Mouse (Mus musculus) right cerebral cortex, adult 2 months (tissue): ENCODE results near the gene Gm28729.
"Not testable (repeated sequence)": the region's sequence is repeated elsewhere in the genome, so short reads cannot be mapped to it uniquely, and the experiment has no call there.

Experiments used
- DNase-seq, 2 experiments: peaks; one replicate each; pipeline ENCODE4 v3.0.0; 2021 to 2022; ENCODE audit warnings: low spot score in 2 of 2

Gene Gm28729

DNA sequence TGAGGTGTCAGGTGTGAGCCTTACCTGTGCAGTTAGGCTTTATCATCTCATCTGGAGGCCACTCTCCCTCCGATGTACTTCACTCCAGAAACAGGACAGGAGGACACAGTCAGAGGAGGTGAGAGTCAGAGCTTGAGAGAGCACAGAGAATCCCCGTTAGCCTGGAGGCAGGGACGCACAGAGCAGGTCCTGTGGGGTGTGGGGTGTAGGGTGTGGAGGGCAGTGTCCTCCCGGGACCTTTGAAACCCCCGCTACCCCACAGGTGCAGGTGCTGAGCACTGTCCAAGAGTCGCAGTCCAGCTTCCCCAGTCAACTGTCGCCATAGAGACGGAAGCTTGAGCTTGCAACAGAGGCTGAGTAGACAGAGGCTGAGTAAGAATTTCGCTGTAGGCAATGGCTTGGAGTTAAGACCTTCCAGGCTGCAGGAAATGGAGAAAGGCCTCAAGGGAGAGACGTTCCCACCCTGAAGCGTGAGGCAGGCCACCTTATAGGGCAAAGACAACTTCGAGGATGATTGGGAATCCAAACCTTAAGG lies at the start of gene Gm28729:
Gm28729 (minus strand) TSS at position 293 of the 535 bp plus-strand sequence.
- no peak for DNase-seq

DNA sequence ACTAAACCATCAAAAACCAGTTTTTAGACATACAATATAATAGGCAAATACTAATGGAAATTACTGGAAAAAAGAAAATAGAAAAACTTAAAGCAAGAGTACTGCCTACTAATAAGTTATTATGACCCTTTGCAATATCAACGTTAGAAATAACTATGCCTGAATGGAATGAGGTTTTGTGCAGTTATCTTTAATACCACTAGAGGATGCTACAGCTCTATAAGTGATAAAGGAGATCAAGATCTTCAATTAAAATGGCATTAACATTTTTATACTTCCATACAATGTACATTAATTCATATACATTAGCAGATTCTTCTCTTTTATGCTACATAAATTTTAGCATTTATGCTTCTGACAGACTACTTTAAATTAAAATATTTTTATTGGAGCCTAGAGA lies 48.2 kb upstream of the Gm28729 start:
- DNase-seq = no peak

DNA sequence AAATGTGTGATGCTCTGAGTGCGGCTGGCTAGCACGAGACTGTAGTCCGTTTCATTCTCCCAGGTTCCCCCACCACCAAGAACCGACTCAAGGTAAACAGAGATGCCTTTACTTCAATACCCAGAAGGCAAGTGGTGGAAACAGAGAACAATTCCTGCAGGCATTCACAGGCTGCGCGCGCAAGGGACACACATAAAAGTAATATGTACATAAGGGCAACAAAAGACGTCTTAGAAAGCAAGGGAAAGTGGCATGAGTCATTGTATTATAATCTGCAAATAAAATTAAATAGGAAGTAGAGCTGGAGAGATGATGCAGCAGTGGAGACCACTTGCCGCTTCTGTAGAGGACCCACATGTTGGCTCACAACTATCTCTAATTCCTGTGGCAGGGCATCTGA lies 47.7 kb upstream of the Gm28729 start:
- DNase-seq = no peak

DNA sequence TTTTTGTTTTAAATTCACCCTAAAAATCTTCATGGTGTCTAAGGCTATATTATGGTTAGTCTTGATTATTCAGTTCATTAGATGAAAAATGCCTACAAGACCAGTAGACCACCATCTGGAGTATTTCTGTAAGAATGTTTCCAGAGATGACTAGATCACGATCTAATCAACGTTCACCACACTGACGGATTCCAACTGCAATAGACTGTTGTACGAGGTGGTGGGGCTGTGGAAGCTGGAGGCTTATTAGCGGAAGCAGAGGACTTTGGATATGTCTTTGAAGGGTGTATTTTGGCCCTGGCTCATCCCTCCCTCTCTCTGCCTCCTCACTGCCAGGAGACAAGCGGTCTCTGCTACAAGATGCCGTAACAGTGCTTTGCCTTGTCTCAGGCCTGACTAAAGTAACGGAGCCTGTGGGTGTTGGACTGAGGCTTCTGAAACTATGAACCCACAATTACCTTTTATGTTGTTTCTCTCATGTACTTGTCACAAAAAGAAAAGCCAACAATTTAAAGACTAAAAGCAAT lies 41.5 kb upstream of the Gm28729 start:
- no peak for DNase-seq

GRCm38 (mm10) chr9:96563501-96563900 lies 38.4 kb upstream of the Gm28729 start:
- no peak for DNase-seq

DNA sequence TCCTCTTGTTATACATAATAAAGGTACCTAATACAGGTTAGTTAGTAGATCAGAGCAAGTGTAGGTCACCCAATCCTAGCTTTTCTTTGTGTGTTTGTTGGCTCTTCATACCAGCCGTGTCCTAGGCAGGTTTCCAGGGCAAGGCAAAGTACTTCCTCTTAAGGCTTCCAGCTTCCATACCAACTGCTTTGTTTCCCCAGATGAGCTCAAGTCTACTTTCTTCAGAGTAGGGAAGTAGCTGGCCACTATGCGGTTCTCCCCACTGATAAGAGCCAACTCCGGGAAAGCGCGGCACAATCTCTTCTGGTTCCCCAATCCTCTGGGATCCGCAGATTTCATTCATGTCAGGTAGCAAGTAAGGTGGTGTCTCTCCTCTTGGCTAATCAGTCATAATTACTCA lies 34.1 kb upstream of the Gm28729 start:
- no peak for DNase-seq

- DNase-seq = no peak
Measured at GRCm38 (mm10) chr9:96558594-96558993, 33.5 kb upstream of the Gm28729 start.

GRCm38 (mm10) chr9:96554095-96554494 lies 29.0 kb upstream of the Gm28729 start:
- DNase-seq = no peak

DNA sequence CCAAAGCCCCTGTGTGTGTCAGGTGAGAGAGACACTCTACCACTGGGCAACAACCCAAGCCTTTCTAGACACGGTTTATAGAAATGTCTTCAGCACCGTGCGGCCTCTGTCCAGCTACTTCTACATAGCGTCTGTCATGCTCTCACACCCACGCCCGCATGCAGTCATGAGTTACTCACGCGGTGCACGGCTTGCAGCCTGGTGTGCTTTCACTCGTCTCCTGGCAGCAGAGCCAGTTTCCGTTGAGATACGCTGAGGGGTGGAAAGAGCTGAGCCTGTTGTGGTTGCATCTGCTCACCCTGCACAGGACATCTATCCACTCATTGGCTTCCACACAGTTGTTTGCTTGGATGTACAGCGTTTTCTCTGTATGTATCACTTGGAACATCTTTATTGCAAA lies 20.3 kb upstream of the Gm28729 start:
- DNase-seq = peak in 1 of 2 experiments; percentile 36

GRCm38 (mm10) chr9:96543643-96544640 lies 18.9 kb upstream of the Gm28729 start:
- peak; percentile 35 to 38 for DNase-seq

DNA sequence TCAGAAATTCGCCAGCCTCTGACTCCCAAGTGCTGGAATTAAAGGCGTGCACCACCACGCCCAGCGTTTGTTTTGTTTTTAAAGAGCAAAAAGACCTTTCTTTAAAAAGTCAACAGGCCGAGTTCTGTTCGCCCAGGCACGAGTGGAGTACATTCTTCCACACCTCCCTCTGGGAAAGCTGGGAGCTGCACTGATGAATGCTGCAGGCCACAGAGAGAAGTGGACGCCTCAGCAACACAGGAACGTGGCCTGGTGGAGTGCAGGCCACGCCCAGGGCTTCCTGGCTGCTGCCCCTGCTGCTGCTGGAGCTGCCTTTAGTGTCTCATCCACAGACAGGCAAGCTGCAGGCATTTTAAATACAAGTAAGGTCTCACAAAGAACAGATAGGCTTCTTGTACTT lies 13.9 kb upstream of the Gm28729 start:
- DNase-seq = no peak

- DNase-seq = no peak
Measured at GRCm38 (mm10) chr9:96537615-96537919, 12.5 kb upstream of the Gm28729 start.

- peak in 1 of 2 experiments; percentile 21 for DNase-seq
Measured at GRCm38 (mm10) chr9:96536895-96537614, 12.0 kb upstream of the Gm28729 start.

- DNase-seq = not testable (repeated sequence)
Measured at GRCm38 (mm10) chr9:96536093-96536492, 11.0 kb upstream of the Gm28729 start.

GRCm38 (mm10) chr9:96535431-96535830 lies 10.4 kb upstream of the Gm28729 start:
- DNase-seq = no peak

- DNase-seq = no peak
Measured at GRCm38 (mm10) chr9:96534256-96534655, 9.2 kb upstream of the Gm28729 start.

DNA sequence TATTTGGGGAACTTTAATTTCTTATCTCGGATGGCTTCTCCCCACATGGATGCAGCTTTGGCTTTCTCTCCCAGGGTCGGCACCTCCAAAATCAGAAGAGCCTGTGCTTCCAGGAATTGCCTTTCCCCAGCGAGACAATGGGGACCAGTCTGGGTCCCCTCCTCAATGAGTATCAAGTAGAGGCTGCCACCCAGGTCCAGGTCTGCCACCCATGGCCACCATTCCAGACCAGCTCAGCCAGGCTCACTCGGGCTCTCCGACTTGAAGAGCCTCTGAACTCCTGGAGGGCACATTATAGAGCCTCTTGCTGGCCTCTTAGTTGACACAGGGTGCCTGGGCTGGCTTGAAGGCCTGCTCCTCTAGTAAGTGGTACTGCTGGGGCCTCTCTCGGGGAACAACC lies 8.4 kb upstream of the Gm28729 start:
- no peak for DNase-seq

DNA sequence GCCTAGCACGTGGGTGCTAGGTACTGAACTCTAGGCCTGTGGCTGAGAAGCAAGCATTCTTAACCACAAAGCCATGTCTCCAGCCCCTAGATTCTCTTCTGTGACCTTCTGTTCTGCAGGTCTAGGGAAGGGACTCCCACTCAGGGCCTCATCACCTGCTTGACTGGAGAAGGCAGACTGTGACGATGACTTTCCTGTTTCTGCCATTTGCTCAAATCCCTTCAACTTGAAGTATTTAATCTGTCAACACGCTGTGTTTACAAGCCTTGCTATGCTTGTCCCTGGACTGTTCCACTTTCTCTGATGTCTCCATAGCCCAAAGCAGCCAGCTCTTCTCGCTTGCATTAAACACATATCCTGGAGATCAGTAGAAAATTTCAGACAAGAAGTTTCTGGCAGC lies 7.5 kb upstream of the Gm28729 start:
- DNase-seq = no peak

DNA sequence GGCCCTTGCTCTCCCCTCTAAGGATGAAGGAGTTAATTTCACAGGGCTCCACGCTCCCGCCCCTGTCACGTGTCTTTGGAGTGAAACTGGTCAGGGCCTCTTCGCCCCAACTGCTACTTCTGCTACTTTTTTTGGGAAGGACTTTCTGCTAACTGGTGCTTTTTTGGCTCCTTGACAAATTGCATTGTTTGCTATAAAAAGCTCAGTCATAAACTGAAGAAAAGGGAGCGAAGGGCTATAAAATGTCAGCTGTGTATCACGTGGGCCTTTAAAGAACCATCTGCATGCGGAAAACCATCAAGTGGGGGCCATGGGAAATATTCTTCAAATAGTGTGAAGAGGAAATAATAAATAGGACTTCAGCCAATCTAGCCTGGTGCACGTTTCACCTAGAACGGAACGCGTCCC lies 5.6 kb upstream of the Gm28729 start:
- no peak for DNase-seq

GRCm38 (mm10) chr9:96529961-96530673 lies 5.1 kb upstream of the Gm28729 start:
- DNase-seq = no peak

- DNase-seq = no peak
Measured at GRCm38 (mm10) chr9:96526011-96526410, 947 bp upstream of the Gm28729 start.

DNA sequence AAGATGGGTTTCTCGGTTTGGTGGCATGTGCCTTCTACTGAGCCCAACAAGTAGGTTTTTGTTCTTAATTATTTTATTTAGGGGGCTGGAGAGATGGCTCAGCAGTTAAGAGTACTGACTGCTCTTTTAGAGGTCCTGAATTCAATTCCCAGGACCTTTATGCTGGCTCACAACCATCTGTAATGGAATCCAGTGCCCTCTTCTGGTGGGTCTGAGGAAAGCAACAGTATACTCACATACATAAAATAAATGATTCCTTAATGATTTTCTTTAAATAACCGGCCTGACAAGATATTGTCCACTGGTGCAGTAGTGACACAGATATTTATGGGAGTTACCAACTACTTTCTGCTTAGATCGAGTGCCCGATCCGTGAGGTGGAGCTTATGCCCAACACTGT lies 1.9 kb downstream of the Gm28729 start:
- no peak for DNase-seq
